In the genomic region with DNA sequence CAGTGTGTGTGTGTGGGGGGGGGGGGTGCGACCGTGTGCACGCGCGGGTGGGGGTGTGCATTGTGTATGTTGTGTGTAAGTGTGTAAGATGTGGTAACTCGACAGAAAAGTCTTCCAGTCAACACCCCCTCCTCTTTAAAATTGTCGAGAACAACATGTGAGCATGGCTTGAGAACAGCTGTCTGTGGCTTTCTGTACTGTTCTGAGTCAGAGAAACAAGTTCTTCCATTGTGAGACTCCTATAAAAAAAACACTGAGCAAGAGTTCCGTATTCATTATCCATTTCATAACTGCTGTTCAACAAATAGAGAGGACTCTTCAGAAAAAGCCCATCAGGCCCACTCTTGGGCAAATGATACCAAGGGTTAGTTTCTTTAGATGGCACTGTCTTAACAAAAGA, we compare ENCODE assay signal across 29 mouse cellular contexts. TPM values are rescaled to one million over a fixed set of nuclear protein-coding genes. Genes with fewer than 3 reads are reported as not detected.
DNase-seq lines count a peak whose midpoint lies in the region; ATAC-seq lines count a peak whose summit lies in the region.
"Had no signal": no experiment of that assay in that cellular context is flagged by ENCODE, and none has a peak within 500 bp of the region (broad histone marks: within the 10 kb centered on the region; RNA-seq: fewer than 3 reads in every experiment).

No protein-coding gene starts in this region.

- no peaks in the 10 kb centered on the region for H3K36me3 ChIP-seq in lung, embryonic 16.5 days (ENCODE audit: control insufficient read depth, insufficient read depth, low read length)
- H3K36me3 ChIP-seq in intestine, embryonic 16.5 days (ENCODE audit: control insufficient read depth, insufficient read depth, low read length) = no peaks in the 10 kb centered on the region
- H3K36me3 ChIP-seq: embryonic facial prominence, embryonic 15.5 days; forebrain, embryonic 10.5 days; hindbrain, embryonic 13.5 days had no signal

- DNase-seq in lung, postnatal 36 days = no peak
- peak; percentile 33 for DNase-seq in A20 (ENCODE audit: low read depth, low spot score)
- DNase-seq in CD4-positive helper T cell, adult 2 months (ENCODE audit: low read depth, low spot score) = peak; percentile 34
- DNase-seq in left cerebral cortex, adult 11 months (ENCODE audit: low spot score) = no peak
- DNase-seq: adrenal gland, postnatal 10 days; B cell, adult 2 months; cerebellum, adult 11 months; cerebellum, adult 8-10 months; cerebellum, postnatal 14 days; embryo, embryonic 11 days; gastrocnemius, postnatal 10 days; heart, postnatal 10 days had no signal

- H3K4me3 ChIP-seq in lung, embryonic 16.5 days (ENCODE audit: low read length) = no peak overlapping the region
- no peak overlapping the region for H3K4me3 ChIP-seq in intestine, embryonic 16.5 days (ENCODE audit: low read length)
- H3K4me3 ChIP-seq: embryonic facial prominence, embryonic 15.5 days; erythroblast, embryonic 14.5 days; forebrain, embryonic 10.5 days; hindbrain, embryonic 13.5 days had no signal

- 40% methylated on average over 8 of the region's 8 CpGs for WGBS in lung, embryonic 16.5 days
- whole genome bisulfite sequencing in intestine, embryonic 16.5 days = 73% methylated on average over 8 of the region's 8 CpGs

- H3K9me3 ChIP-seq in lung, embryonic 16.5 days (ENCODE audit: control insufficient read depth, low read length) = no peaks in the 10 kb centered on the region
- no peaks in the 10 kb centered on the region for H3K9me3 ChIP-seq in intestine, embryonic 16.5 days (ENCODE audit: control insufficient read depth, low read length)
- H3K9me3 ChIP-seq: embryonic facial prominence, embryonic 15.5 days; forebrain, embryonic 10.5 days; hindbrain, embryonic 13.5 days had no signal

- H3K4me1 ChIP-seq in lung, embryonic 16.5 days (replicated peaks; ENCODE audit: control insufficient read depth, insufficient read depth, low read length) = no peaks in the 10 kb centered on the region
- H3K4me1 ChIP-seq in intestine, embryonic 16.5 days (ENCODE audit: control insufficient read depth, insufficient read depth, low read length) = peaks cover 6% of the 10 kb centered on the region; the same call in 1 of the 2 replicates
- H3K4me1 ChIP-seq: embryonic facial prominence, embryonic 15.5 days; forebrain, embryonic 10.5 days; hindbrain, embryonic 13.5 days had no signal

- peak; percentile 35; the same call in 1 of the 2 replicates for ATAC-seq in lung, embryonic 16.5 days (ENCODE audit: low read depth)
- ATAC-seq in activated CD4-positive, CD25-positive, alpha-beta regulatory T cell, adult 4 months = peak; percentile 28
- ATAC-seq in intestine, embryonic 16.5 days = no peak
- ATAC-seq in granulocyte monocyte progenitor cell, adult 5-6 weeks (replicated peaks; ENCODE audit: poor library complexity, severe bottlenecking) = no peak
- ATAC-seq: forebrain, embryonic 14.5 days; hindbrain, postnatal 0 days had no signal

- H3K27ac ChIP-seq in lung, embryonic 16.5 days (ENCODE audit: low read length) = no peak overlapping the region
- H3K27ac ChIP-seq in intestine, embryonic 16.5 days (ENCODE audit: low read length) = no peak overlapping the region
- H3K27ac ChIP-seq: embryonic facial prominence, embryonic 15.5 days; forebrain, embryonic 10.5 days; hindbrain, embryonic 13.5 days; hindbrain, postnatal 0 days had no signal

- H3K4me2 ChIP-seq in lung, embryonic 16.5 days (ENCODE audit: low read depth, low read length) = no peak overlapping the region
- no peak overlapping the region for H3K4me2 ChIP-seq in intestine, embryonic 16.5 days (ENCODE audit: low read depth, low read length)
- H3K4me2 ChIP-seq: embryonic facial prominence, embryonic 15.5 days; hindbrain, embryonic 13.5 days had no signal

- H3K9ac ChIP-seq in lung, embryonic 16.5 days (ENCODE audit: low read length) = no peak overlapping the region
- no peak overlapping the region for H3K9ac ChIP-seq in intestine, embryonic 16.5 days (ENCODE audit: low read depth, low read length)
- H3K9ac ChIP-seq: embryonic facial prominence, embryonic 15.5 days; hindbrain, embryonic 13.5 days had no signal

- H3K27me3 ChIP-seq in lung, embryonic 16.5 days (ENCODE audit: control insufficient read depth, insufficient read depth, low read depth, low read length) = no peaks in the 10 kb centered on the region
- no peaks in the 10 kb centered on the region for H3K27me3 ChIP-seq in intestine, embryonic 16.5 days (replicated peaks; ENCODE audit: control insufficient read depth, insufficient read depth, low read length)
- H3K27me3 ChIP-seq: embryonic facial prominence, embryonic 15.5 days had no signal

RNA-seq across cellular contexts. Expression of gene Sft2d2, which starts 6.5 kb away (rescaled TPM):
- polyA plus RNA-seq in lung, embryonic 16.5 days (2015; fragmentation: Nextera tagmentation; extraction: Ambion mirVana) = 21.9 and 22.4 TPM in 2 replicates
- polyA plus RNA-seq in activated CD4-positive, CD25-positive, alpha-beta regulatory T cell, adult 4 months (2017; shearing (Covaris generic)) = 10 to 100 TPM; 25.5 to 25.9 TPM
- polyA plus RNA-seq in intestine, embryonic 16.5 days (2015; fragmentation: Nextera tagmentation; extraction: Ambion mirVana) = 28.6 and 33.3 TPM in 2 replicates
- total RNA-seq in granulocyte monocyte progenitor cell, adult 5-6 weeks (2014; fragmentation: Nextera tagmentation) = 22.2 and 27.7 TPM in 2 replicates
- 22.4 and 27.2 TPM in 2 replicates for total RNA-seq in granulocyte monocyte progenitor cell, adult 5-6 weeks (2017)

RNA-seq across cellular contexts. Expression of gene Tiprl, which starts 36.0 kb away (rescaled TPM):
- 97.4 and 100 TPM in 2 replicates for polyA plus RNA-seq in lung, embryonic 16.5 days (2015; fragmentation: Nextera tagmentation; extraction: Ambion mirVana)
- polyA plus RNA-seq in activated CD4-positive, CD25-positive, alpha-beta regulatory T cell, adult 4 months (2017; shearing (Covaris generic)) = 100 to 1,000 TPM; 115 to 125 TPM
- polyA plus RNA-seq in intestine, embryonic 16.5 days (2015; fragmentation: Nextera tagmentation; extraction: Ambion mirVana) = 77.9 and 83.9 TPM in 2 replicates
- 18.6 and 36.5 TPM in 2 replicates for total RNA-seq in granulocyte monocyte progenitor cell, adult 5-6 weeks (2014; fragmentation: Nextera tagmentation)
- 58.2 and 107 TPM in 2 replicates for total RNA-seq in granulocyte monocyte progenitor cell, adult 5-6 weeks (2017)

RNA-seq across cellular contexts. Expression of gene Tbx19, which starts 40.2 kb away (rescaled TPM):
- 0.05 TPM in 1 of 2 replicates, not detected in the other for polyA plus RNA-seq in lung, embryonic 16.5 days (2015; fragmentation: Nextera tagmentation; extraction: Ambion mirVana)
- not detected for polyA plus RNA-seq in activated CD4-positive, CD25-positive, alpha-beta regulatory T cell, adult 4 months (2017; shearing (Covaris generic))
- not detected in 2 replicates for polyA plus RNA-seq in intestine, embryonic 16.5 days (2015; fragmentation: Nextera tagmentation; extraction: Ambion mirVana)
- not detected in 2 replicates for total RNA-seq in granulocyte monocyte progenitor cell, adult 5-6 weeks (2014; fragmentation: Nextera tagmentation)
- not detected in 2 replicates for total RNA-seq in granulocyte monocyte progenitor cell, adult 5-6 weeks (2017)
- total RNA-seq: adrenal gland, postnatal 10 days; adrenal gland, postnatal 4 days; common myeloid progenitor, adult 5-6 weeks; ES-E14; heart, adult 8-10 months; heart, postnatal 10 days; hematopoietic stem cell, adult 5-6 weeks; hindbrain, postnatal 0 days had no signal
- polyA plus RNA-seq: embryonic facial prominence, embryonic 11.5 days; embryonic facial prominence, embryonic 15.5 days; forebrain, embryonic 10.5 days; heart, embryonic 14.5 days; hindbrain, embryonic 13.5 days; hindbrain, postnatal 0 days had no signal

Comparison
In these comparisons a context has a peak if more than half of its experiments do, and no peak if none do; other contexts are left out.
1. ATAC-seq: peak in lung, embryonic 16.5 days (single experiment) and activated CD4-positive, CD25-positive, alpha-beta regulatory T cell, adult 4 months (single experiment); none in intestine, embryonic 16.5 days (single experiment) and granulocyte monocyte progenitor cell, adult 5-6 weeks (single experiment).
2. DNase-seq: peak in A20 (single experiment) and CD4-positive helper T cell, adult 2 months (single experiment); none in lung, postnatal 36 days (single experiment) and left cerebral cortex, adult 11 months (single experiment).